Mouse (Mus musculus) urinary bladder, postnatal 4 days (tissue): ENCODE measurements around the gene Hey2.

ENCODE experiments used
- DNase-seq, 2 experiments: peaks; one replicate each; pipeline ENCODE4 v3.0.0; 2021 to 2022; ENCODE audit warnings: low spot score in 2 of 2

The Hey2 gene

GRCm38 (mm10) chr10:30791016-30791415 is 51.6 kb downstream of the Hey2 start:
- no peak for DNase-seq

DNA sequence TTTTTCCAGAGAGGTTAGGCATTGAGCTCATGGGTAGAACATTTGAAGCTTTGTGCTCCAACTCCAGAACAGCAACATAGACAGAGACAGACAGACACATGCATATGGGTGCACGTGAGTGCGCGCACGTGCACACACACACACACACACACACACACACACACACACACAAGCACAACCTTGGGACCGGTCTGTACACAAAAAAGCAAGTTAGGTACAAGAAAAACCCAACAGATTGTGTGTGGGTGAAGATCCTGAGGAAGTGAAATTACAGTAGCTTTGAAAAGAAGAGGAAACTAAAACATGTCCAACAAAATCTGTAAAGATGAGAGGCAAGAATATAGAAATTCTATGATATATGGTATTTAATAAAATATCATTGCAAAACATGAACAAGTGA is 53.1 kb downstream of the Hey2 start:
- no peak for DNase-seq

- DNase-seq: no peak
Measured at GRCm38 (mm10) chr10:30788340-30788721, 54.3 kb downstream of the Hey2 start.

GRCm38 (mm10) chr10:30787684-30788339 is 54.8 kb downstream of the Hey2 start:
- DNase-seq: no peak

GRCm38 (mm10) chr10:30786103-30786754 is 56.4 kb downstream of the Hey2 start:
- DNase-seq: no peak
